In genomic region chr12:85837765-85838164, GRCm38 (mm10) we compare ENCODE assay signal across 27 mouse cellular contexts. TPM values are rescaled to one million over a fixed set of nuclear protein-coding genes. Genes with fewer than 3 reads are reported as not detected.
DNase-seq lines count a peak whose midpoint lies in the region; ATAC-seq and TF ChIP-seq lines count a peak whose summit lies in the region.
"Had no signal": no experiment of that assay in that cellular context is flagged by ENCODE, and none has a peak within 500 bp of the region (broad histone marks: within the 10 kb centered on the region; RNA-seq: fewer than 3 reads in every experiment).

No protein-coding gene starts in this region.

- 75% methylated on average over 2 of the region's 2 CpGs for WGBS in heart, adult 2 months
- 88% methylated on average over 2 of the region's 2 CpGs for WGBS in lung, embryonic 14.5 days
- WGBS in midbrain, embryonic 14.5 days: 100% methylated on average over 2 of the region's 2 CpGs

- no peak for TF ChIP-seq EP300 in heart, adult 2 months (IDR thresholded peaks at IDR 0.05; ENCODE audit: insufficient read depth, low read depth, low read length)

- no peak overlapping the region for H3K4me3 ChIP-seq in heart, adult 2 months
- H3K4me3 ChIP-seq in lung, embryonic 14.5 days (ENCODE audit: low read depth, low read length): no peak overlapping the region
- no peak overlapping the region for H3K4me3 ChIP-seq in midbrain, embryonic 14.5 days (replicated peaks; ENCODE audit: low read depth, low read length)
- H3K4me3 ChIP-seq: heart, embryonic 15.5 days; hindbrain, embryonic 13.5 days; limb, embryonic 12.5 days; liver, embryonic 15.5 days; lung, embryonic 15.5 days; midbrain, embryonic 10.5 days had no signal

- TF ChIP-seq POLR2A in heart, adult 2 months (IDR thresholded peaks at IDR 0.05; ENCODE audit: insufficient read depth, low read depth, low read length): no peak

- no peak for DNase-seq in heart, adult 2 months
- no peak for DNase-seq in heart, postnatal 14 days
- no peak for DNase-seq in lung, embryonic 14.5 days
- DNase-seq in lung, postnatal 14 days: no peak
- DNase-seq in induced T-regulatory cell, adult 2 months (ENCODE audit: low read depth): peak; percentile 22
- no peak for DNase-seq in midbrain, embryonic 14.5 days
- DNase-seq: adrenal gland, adult 8-10 months; cerebellum, adult 8-10 months; cerebellum, postnatal 25 days; gastrocnemius, postnatal 36 days; heart, postnatal 36 days; kidney, adult 18-20 months; kidney, postnatal 4 days; spleen, adult 18-20 months; thymus, adult 2 months; thymus, postnatal 36 days had no signal

- no peaks in the 10 kb centered on the region for H3K9me3 ChIP-seq in lung, embryonic 14.5 days (ENCODE audit: low read depth, low read length)
- no peaks in the 10 kb centered on the region for H3K9me3 ChIP-seq in midbrain, embryonic 14.5 days (ENCODE audit: control insufficient read depth, low read length)
- H3K9me3 ChIP-seq: heart, embryonic 15.5 days; hindbrain, embryonic 13.5 days; limb, embryonic 12.5 days; liver, embryonic 15.5 days; lung, embryonic 15.5 days; midbrain, embryonic 10.5 days had no signal

- H3K4me1 ChIP-seq in heart, adult 2 months (ENCODE audit: control insufficient read depth, insufficient read depth, low read length): no peaks in the 10 kb centered on the region
- H3K4me1 ChIP-seq in lung, embryonic 14.5 days (ENCODE audit: insufficient read depth): no peaks in the 10 kb centered on the region
- no peaks in the 10 kb centered on the region for H3K4me1 ChIP-seq in midbrain, embryonic 14.5 days (ENCODE audit: control insufficient read depth, insufficient read depth, low read length)
- H3K4me1 ChIP-seq: hindbrain, embryonic 13.5 days; limb, embryonic 12.5 days; liver, embryonic 15.5 days; lung, embryonic 15.5 days had no signal

- no peak overlapping the region for H3K4me2 ChIP-seq in lung, embryonic 14.5 days
- H3K4me2 ChIP-seq in midbrain, embryonic 14.5 days (ENCODE audit: low read length): no peak overlapping the region
- H3K4me2 ChIP-seq: heart, embryonic 15.5 days; hindbrain, embryonic 13.5 days; limb, embryonic 12.5 days; liver, embryonic 15.5 days; lung, embryonic 15.5 days had no signal

- no peaks in the 10 kb centered on the region; the same call in 1 of the 2 replicates for H3K79me2 ChIP-seq in heart, adult 2 months (replicated peaks; ENCODE audit: control insufficient read depth, insufficient read depth, low read length)

- peak; percentile 42 for TF ChIP-seq CTCF in heart, adult 2 months (IDR thresholded peaks at IDR 0.05)
- TF ChIP-seq CTCF in lung, embryonic 14.5 days (IDR thresholded peaks at IDR 0.05; ENCODE audit: low read depth): 0 out of 2 replicates have a peak, but pooled peaks have one; percentile 15

- H3K36me3 ChIP-seq in heart, adult 2 months (ENCODE audit: control insufficient read depth, insufficient read depth, low read length): no peaks in the 10 kb centered on the region
- H3K36me3 ChIP-seq in lung, embryonic 14.5 days (ENCODE audit: insufficient read depth): peaks cover 19% of the 10 kb centered on the region; the same call in 1 of the 2 replicates
- peaks cover 6% of the 10 kb centered on the region; the same call in 1 of the 2 replicates for H3K36me3 ChIP-seq in midbrain, embryonic 14.5 days (ENCODE audit: control insufficient read depth, insufficient read depth, low read length)

- intact Hi-C loops in heart, adult 2 months (cut with DNase I): no loop called here
- intact Hi-C loops in heart, postnatal 14 days (cut with DNase I): no loop called here

- H3K27ac ChIP-seq in heart, adult 2 months: no peak overlapping the region
- H3K27ac ChIP-seq in lung, embryonic 14.5 days (ENCODE audit: low read depth): no peak overlapping the region
- H3K27ac ChIP-seq in midbrain, embryonic 14.5 days (replicated peaks; ENCODE audit: low read depth, low read length): no peak overlapping the region
- H3K27ac ChIP-seq: heart, embryonic 15.5 days; hindbrain, embryonic 13.5 days; limb, embryonic 12.5 days; liver, embryonic 15.5 days; lung, embryonic 15.5 days; macrophage; midbrain, embryonic 10.5 days had no signal

- ATAC-seq in lung, embryonic 14.5 days (ENCODE audit: insufficient read depth): no peak
- no peak for ATAC-seq in midbrain, embryonic 14.5 days (ENCODE audit: low FRiP score, low TSS enrichment)
- ATAC-seq in granulocyte monocyte progenitor cell, adult 5-6 weeks (replicated peaks; ENCODE audit: poor library complexity, severe bottlenecking): no peak
- ATAC-seq: CD4-positive, CD25-positive, alpha-beta regulatory T cell, adult 4 months; forebrain, embryonic 14.5 days; midbrain, embryonic 16.5 days had no signal

- H3K9ac ChIP-seq in heart, adult 2 months (ENCODE audit: low read depth, low read length): no peak overlapping the region
- H3K9ac ChIP-seq in lung, embryonic 14.5 days: no peak overlapping the region
- no peak overlapping the region for H3K9ac ChIP-seq in midbrain, embryonic 14.5 days (replicated peaks; ENCODE audit: low read length)
- H3K9ac ChIP-seq: heart, embryonic 15.5 days; hindbrain, embryonic 13.5 days; limb, embryonic 12.5 days; liver, embryonic 15.5 days; lung, embryonic 15.5 days had no signal

- no peaks in the 10 kb centered on the region for H3K27me3 ChIP-seq in heart, adult 2 months (ENCODE audit: control insufficient read depth, insufficient read depth, low read length)
- no peaks in the 10 kb centered on the region for H3K27me3 ChIP-seq in lung, embryonic 14.5 days (ENCODE audit: insufficient read depth, low read length)
- H3K27me3 ChIP-seq in midbrain, embryonic 14.5 days (ENCODE audit: control insufficient read depth, insufficient read depth, low read length): no peaks in the 10 kb centered on the region
- H3K27me3 ChIP-seq: heart, embryonic 15.5 days; hindbrain, embryonic 13.5 days; limb, embryonic 12.5 days; liver, embryonic 15.5 days; lung, embryonic 15.5 days had no signal

RNA-seq across cellular contexts. Expression of gene Ttll5, which starts 13.3 kb away (rescaled TPM):
- 10 to 100 TPM; 11.4 to 14.2 TPM for total RNA-seq in heart, adult 2 months (2021)
- polyA plus RNA-seq in heart, adult 2 months (2012; rRNA removed): 10.1 and 10.5 TPM in 2 replicates
- total RNA-seq in heart, postnatal 14 days (2021): 10 to 100 TPM; 15.4 to 17.2 TPM
- polyA plus RNA-seq in lung, embryonic 14.5 days (2014; fragmentation: Nextera tagmentation; extraction: Ambion mirVana): 17.5 and 21.3 TPM in 2 replicates
- 11.9 and 16.1 TPM in 2 replicates for polyA plus RNA-seq in midbrain, embryonic 14.5 days (2014; fragmentation: Nextera tagmentation; extraction: Ambion mirVana)
- 25.0 and 36.1 TPM in 2 replicates for total RNA-seq in granulocyte monocyte progenitor cell, adult 5-6 weeks (2014; fragmentation: Nextera tagmentation)
- total RNA-seq in granulocyte monocyte progenitor cell, adult 5-6 weeks (2017): 22.9 and 26.9 TPM in 2 replicates

RNA-seq across cellular contexts. Expression of gene Erg28, which starts 13.4 kb away (rescaled TPM):
- total RNA-seq in heart, adult 2 months (2021): 1 to 10 TPM; 6.2 to 6.8 TPM
- 9.3 and 12.4 TPM in 2 replicates for polyA plus RNA-seq in heart, adult 2 months (2012; rRNA removed)
- 1 to 10 TPM; 6.2 to 7.3 TPM for total RNA-seq in heart, postnatal 14 days (2021)
- 113 and 118 TPM in 2 replicates for polyA plus RNA-seq in lung, embryonic 14.5 days (2014; fragmentation: Nextera tagmentation; extraction: Ambion mirVana)
- 84.8 and 111 TPM in 2 replicates for polyA plus RNA-seq in midbrain, embryonic 14.5 days (2014; fragmentation: Nextera tagmentation; extraction: Ambion mirVana)
- total RNA-seq in granulocyte monocyte progenitor cell, adult 5-6 weeks (2014; fragmentation: Nextera tagmentation): 64.0 and 79.4 TPM in 2 replicates
- total RNA-seq in granulocyte monocyte progenitor cell, adult 5-6 weeks (2017): 82.2 and 90.4 TPM in 2 replicates

Comparison
In these comparisons a context has a peak if more than half of its experiments do, and no peak if none do; other contexts are left out.
1. RNA of gene Erg28, which starts 13.4 kb away (total RNA-seq): 64.0 to 90.4 TPM in granulocyte monocyte progenitor cell, adult 5-6 weeks; 6.2 to 7.3 TPM in heart, postnatal 14 days and 6.2 to 6.8 TPM in heart, adult 2 months; every median in the first group is over 4 times any median in the second.